Mouse (Mus musculus): ENCODE measurements around the gene Serpinb9c. TPM values are rescaled to one million over a fixed set of nuclear protein-coding genes. Genes with fewer than 3 reads are reported as not detected.
"Not testable (repeated sequence)": the region's sequence is repeated elsewhere in the genome, so short reads cannot be mapped to it uniquely, and the experiment has no call there.

Gene Serpinb9c
- total RNA-seq (2021), result not detected

DNA sequence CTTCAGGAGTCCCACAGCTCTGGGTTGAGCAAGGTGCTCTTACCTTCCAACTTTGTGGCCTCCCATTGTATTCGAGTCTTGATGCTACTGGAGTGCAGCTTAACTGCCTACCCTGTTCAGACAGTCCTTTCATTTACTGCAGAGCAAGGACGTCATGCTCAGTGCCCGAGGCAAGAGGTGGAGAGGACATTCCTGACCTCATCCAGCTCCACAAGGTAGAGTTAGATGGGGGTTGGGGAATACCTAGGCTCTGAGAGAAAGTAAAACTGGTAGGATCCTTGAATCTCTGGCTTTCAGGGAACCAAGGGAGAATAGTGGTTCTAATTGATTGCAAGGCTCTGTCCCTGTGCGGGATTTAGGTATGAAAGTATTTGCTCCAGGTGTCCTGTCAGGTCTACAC, at the start of gene Serpinb9c:
Gene Serpinb9c, minus strand, starts transcription at position 101 of the 400 bp plus-strand sequence.
- DNase-seq (ENCODE audit: extremely low spot score in 1 of 2, low spot score in 1 of 2), result no peak

- DNase-seq (ENCODE audit: extremely low spot score in 1 of 2, low spot score in 1 of 2), result no peak
Observed at GRCm38 (mm10) chr13:33199740-33200139, 40.2 kb upstream of the Serpinb9c start.

GRCm38 (mm10) chr13:33192659-33193058, 33.1 kb upstream of the Serpinb9c start, which contains the start of gene Serpinb9d:
TSS of gene Serpinb9d (plus strand) at chr13:33192959.
- no peak for DNase-seq (ENCODE audit: extremely low spot score in 1 of 2, low spot score in 1 of 2)

GRCm38 (mm10) chr13:33190486-33190885, 30.9 kb upstream of the Serpinb9c start:
- DNase-seq (ENCODE audit: extremely low spot score in 1 of 2, low spot score in 1 of 2), result not testable (repeated sequence)

DNA sequence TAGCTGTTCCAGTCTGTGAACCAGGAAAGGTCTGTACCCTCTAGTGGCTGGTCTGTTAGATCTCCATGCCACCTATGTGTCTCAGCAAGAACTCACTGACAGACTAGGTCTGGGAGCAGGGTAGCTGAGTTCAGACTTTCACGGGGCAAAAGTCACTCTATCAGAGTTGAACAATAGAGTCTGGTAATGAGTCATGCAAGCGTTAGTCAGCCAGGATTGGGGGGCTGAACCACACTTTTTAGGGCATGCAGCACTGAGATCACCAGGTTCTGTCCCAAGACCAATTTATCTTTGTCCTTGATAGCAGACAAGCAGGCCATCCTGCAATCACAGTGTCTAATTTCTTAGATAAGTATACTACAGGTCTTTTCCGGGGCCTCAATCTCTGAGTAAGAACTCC, 18.1 kb downstream of the Serpinb9c start:
- DNase-seq (ENCODE audit: extremely low spot score in 1 of 2, low spot score in 1 of 2), result no peak

DNA sequence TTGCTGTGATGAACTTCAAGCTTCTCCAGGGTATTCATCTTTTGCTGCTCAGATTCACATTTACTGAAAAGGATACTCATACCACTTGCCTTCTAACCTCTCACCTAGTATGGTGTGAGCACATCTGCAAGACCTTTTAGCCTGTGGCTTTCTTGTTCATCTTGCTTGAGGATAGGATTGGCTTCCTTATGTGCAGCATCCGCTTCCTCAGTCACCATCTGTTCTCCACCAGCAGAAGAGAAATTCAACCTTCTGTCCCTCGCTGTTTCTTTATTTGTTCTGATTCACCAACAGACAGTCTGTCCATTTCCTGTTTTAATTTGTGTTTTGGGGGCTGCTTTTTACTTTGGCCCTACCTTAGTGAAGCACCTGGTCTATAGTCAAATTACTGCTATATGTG, 21.8 kb downstream of the Serpinb9c start:
- DNase-seq (ENCODE audit: extremely low spot score in 1 of 2, low spot score in 1 of 2), result peak in 1 of 2 experiments; percentile 6

DNA sequence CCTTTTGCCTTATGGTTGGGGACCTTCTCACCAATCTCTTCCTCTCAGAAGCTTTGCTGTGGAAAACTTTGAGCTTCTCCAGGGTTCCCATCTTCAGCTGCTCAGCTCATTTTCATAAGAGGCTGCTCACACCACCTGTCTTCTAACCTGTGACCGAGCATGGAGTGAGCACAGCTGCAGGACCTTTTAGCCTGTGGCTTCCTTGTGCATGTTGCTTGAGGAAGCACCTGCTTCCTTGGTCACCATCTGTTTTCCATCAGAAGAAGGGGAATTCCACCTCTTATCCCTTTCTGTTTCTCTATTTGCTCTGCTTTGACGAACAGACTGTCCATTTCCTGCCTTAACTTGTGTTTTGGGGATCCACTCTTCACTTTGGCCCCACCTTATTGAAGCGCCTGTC, 46.5 kb downstream of the Serpinb9c start:
- no peak for DNase-seq (ENCODE audit: extremely low spot score in 1 of 2, low spot score in 1 of 2)

DNA sequence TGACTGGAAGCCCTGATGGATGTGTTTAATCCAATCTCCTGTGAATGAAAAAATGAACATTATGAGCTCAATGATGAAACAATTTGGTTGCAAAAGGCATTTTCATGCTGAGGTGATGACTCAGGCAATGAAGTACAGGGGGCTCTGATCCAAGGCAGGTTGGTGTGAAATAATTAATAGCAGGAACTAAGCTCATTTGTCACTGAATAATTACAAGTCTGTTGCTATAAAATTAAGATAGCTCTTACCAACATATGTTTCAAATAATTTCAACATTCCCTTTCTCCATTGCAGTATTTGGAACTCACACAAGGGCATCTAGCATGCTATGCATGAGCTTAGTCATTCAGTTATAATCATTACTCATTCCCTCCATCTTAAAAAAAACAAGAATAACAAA, 53.9 kb downstream of the Serpinb9c start:
- no peak for DNase-seq (ENCODE audit: extremely low spot score in 1 of 2, low spot score in 1 of 2)

Other genes with a start within 250 kb of the Serpinb9c start
- gene Serpinb6b, start 194.5 kb downstream of the Serpinb9c start, total RNA-seq (2021), result 1 to 10 TPM in 1 of 2 experiments, under 1 TPM in 1; 0.99 to 1.2 TPM
- 1 to 10 TPM; 4.8 to 5.9 TPM for gene Serpinb9, start 156.5 kb downstream of the Serpinb9c start, total RNA-seq (2021)
- gene Serpinb9b, start 132.3 kb downstream of the Serpinb9c start, total RNA-seq (2021), result not detected
- under 1 TPM; 0.28 to 0.86 TPM for gene Serpinb1b, start 81.2 kb downstream of the Serpinb9c start, total RNA-seq (2021)
- not detected for gene Serpinb9d, start 33.2 kb upstream of the Serpinb9c start, total RNA-seq (2021)
- not detected for gene Serpinb9e, start 89.9 kb upstream of the Serpinb9c start, total RNA-seq (2021)
- not detected for gene Serpinb9f, start 164.3 kb upstream of the Serpinb9c start, total RNA-seq (2021)
- not detected for gene Gm11397, start 236.0 kb upstream of the Serpinb9c start, total RNA-seq (2021)